Mouse (Mus musculus) C2C12 (cell line): Measurements from ENCODE around the gene Rab33b. TPM values are rescaled to one million over a fixed set of nuclear protein-coding genes. Genes with fewer than 3 reads are reported as not detected.

ENCODE experiments used
- H3K27me3 ChIP-seq: one replicate; pipeline ENCODE4 v1.6.1; 2011; ENCODE audit not compliant: control insufficient read depth, insufficient read depth, insufficient read length
- H3K36me3 ChIP-seq: one replicate; pipeline ENCODE4 v1.6.1; 2011; ENCODE audit not compliant: control insufficient read depth, insufficient read depth
- H3K4me3 ChIP-seq: one replicate; pipeline ENCODE4 v1.5.1; 2011; ENCODE audit warnings: mild to moderate bottlenecking, control low read depth; ENCODE audit not compliant: poor library complexity, insufficient read depth, severe bottlenecking
- H3K79me2 ChIP-seq: one replicate; pipeline ENCODE4 v1.6.1; 2011; ENCODE audit not compliant: control insufficient read depth, insufficient read depth
- H3K79me3 ChIP-seq: one replicate; pipeline ENCODE4 v1.6.1; 2011; ENCODE audit warnings: low read depth, control low read depth
- H3ac ChIP-seq: one replicate; pipeline ENCODE3; 2011; ENCODE audit warnings: low read depth; ENCODE audit not compliant: control insufficient read depth, insufficient read length
- CEBPB ChIP-seq: IDR thresholded peaks from one replicate; pipeline ENCODE4 v1.6.1; 2011; ENCODE audit warnings: low read depth, mild to moderate bottlenecking, control low read depth, moderate library complexity
- CTCF ChIP-seq: IDR thresholded peaks from one replicate; pipeline ENCODE4 v1.5.1; 2011; ENCODE audit not compliant: control insufficient read depth, insufficient read depth, insufficient read length
- FOSL1 ChIP-seq: IDR thresholded peaks from one replicate; pipeline ENCODE4 v1.8.0; 2011; ENCODE audit warnings: mild to moderate bottlenecking, low read length; ENCODE audit not compliant: poor library complexity, insufficient read depth, severe bottlenecking
- MAX ChIP-seq: IDR thresholded peaks from one replicate; pipeline ENCODE4 v1.6.1; 2011; ENCODE audit warnings: mild to moderate bottlenecking, control low read depth
- MYOD1 ChIP-seq: IDR thresholded peaks from one replicate; pipeline ENCODE4 v1.6.1; 2011; ENCODE audit warnings: low read depth; ENCODE audit not compliant: control insufficient read depth, insufficient read length
- MYOG ChIP-seq: IDR thresholded peaks from one replicate; pipeline ENCODE4 v1.6.1; 2011; ENCODE audit not compliant: control insufficient read depth, insufficient read length; ENCODE audit errors: extremely low read depth
- USF1 ChIP-seq: IDR thresholded peaks from one replicate; pipeline ENCODE4 v1.6.1; 2011; ENCODE audit warnings: low read depth, mild to moderate bottlenecking, control low read depth, moderate library complexity
- polyA plus RNA-seq: library from polyadenylated mRNA; unstranded; fragments of >200 nt; fragmentation: generic; extraction: Trizol; gene quantifications from one replicate; pipeline ENCODE4 v1.2.1, GENCODE M21; 2012; ENCODE audit warnings: missing spikeins

Rab33b gene
- polyA plus RNA-seq, 1 experiment, result 4.7 TPM

DNA sequence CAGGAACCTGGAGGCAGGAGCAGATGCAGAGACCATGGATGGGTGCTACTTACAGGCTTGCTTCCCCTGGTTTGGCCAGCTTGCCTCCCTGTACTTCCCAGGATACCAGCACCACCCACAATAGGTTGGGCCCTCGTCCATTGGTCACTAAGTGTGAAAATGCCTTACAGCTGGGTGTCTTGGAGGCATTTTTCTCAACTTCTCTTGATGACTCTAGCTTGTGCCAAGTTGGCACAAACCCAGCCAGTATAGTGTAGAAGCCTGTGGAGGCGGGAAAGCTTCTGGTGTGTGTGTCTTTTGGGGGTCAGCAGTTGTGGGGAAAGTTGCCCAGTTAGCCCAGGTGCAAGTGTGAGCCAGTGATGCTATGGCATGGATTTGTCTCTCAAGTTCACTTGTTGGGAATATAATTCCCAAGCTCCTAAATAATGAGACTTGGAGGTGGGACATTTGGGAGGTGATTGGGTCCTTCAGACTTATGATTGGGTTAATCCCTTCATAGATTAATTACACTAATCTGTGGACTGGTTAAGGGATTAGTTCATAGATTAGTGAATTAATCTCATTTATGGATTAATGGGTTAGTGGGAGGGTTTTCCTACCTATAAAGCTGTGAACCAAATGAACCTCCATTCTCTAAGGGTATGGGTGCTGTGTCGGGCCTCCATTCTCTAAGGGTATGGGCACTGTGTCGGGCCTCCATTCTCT lies 2.9 kb downstream of the Rab33b start:
- no peaks in the 10 kb centered on the region for H3K36me3 ChIP-seq
- no peak overlapping the region for H3K4me3 ChIP-seq
- H3K79me3 ChIP-seq, result peaks cover 30% of the 10 kb centered on the region
- TF ChIP-seq MYOD1 (no peak), USF1 (no peak), CTCF (no peak), CEBPB (no peak), MYOG (no peak)
- no peak overlapping the region for H3ac ChIP-seq
- H3K27me3 ChIP-seq, result no peaks in the 10 kb centered on the region
- H3K79me2 ChIP-seq, result peaks cover 65% of the 10 kb centered on the region

DNA sequence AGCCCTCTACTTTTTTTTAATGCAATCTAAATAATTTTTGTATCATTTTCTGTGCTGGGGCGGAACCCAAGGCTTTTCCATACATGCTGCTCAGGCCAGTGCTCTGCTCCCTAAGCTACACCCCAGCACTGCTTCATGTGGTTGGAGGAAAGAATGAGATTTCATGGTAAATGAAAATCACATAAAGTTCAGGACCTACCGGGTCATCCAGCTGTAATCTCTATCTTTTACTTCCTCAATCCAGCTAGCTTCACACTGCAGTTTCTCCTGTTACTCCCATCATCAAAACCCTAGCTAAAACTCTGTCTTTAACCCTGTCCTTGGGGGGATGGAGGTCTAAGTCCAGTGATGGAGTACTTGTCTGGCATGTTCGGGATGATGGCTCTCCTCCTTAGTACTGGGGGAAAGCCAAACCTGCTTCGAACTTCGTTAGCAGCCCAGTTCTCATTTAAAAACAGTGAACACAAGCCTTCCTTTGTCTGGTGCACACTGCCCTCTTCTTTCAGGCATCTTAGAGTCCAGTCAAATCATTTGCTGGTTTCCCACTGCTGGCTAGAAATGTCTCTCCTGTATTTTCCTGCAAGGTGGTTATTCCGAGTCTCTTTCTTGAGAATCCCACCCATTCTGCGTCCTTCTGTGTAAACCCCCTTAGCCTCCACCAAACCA lies 6.5 kb downstream of the Rab33b start:
- peaks cover 62% of the 10 kb centered on the region for H3K79me2 ChIP-seq
- H3ac ChIP-seq, result no peak overlapping the region
- peaks cover 14% of the 10 kb centered on the region for H3K36me3 ChIP-seq
- H3K27me3 ChIP-seq, result no peaks in the 10 kb centered on the region
- peaks cover 22% of the 10 kb centered on the region for H3K79me3 ChIP-seq
- TF ChIP-seq MYOG, result no peak
- TF ChIP-seq CEBPB, result no peak
- no peak for TF ChIP-seq FOSL1
- no peak for TF ChIP-seq MYOD1
- TF ChIP-seq USF1, result no peak
- no peak overlapping the region for H3K4me3 ChIP-seq

DNA sequence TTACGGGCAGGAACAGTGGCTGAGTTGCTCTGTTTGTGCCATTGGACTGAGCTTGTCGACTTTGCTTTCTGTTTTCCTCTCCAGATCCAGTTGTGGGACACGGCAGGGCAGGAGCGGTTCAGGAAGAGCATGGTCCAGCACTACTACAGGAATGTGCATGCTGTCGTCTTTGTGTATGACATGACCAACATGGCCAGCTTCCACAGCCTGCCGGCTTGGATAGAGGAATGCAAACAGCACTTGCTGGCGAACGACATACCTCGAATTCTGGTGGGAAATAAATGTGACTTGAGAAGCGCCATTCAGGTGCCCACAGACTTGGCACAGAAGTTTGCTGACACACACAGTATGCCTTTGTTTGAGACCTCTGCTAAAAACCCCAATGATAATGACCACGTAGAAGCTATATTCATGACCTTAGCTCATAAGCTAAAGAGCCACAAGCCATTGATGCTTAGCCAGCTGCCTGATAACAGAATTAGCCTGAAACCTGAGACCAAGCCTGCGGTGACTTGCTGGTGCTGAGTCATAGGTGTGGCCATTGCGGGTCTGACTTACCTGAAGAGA lies 9.6 kb downstream of the Rab33b start:
- Histone ChIP-seq H3K79me3 (peaks cover 8% of the 10 kb centered on the region), H3K79me2 (peaks cover 39% of the 10 kb centered on the region), H3K36me3 (peaks cover 14% of the 10 kb centered on the region), H3K27me3 (no peaks in the 10 kb centered on the region), H3K4me3 (no peak overlapping the region), H3ac (no peak overlapping the region)
- TF ChIP-seq FOSL1 (no peak), MYOG (no peak), USF1 (no peak), MAX (no peak), CTCF (no peak), MYOD1 (no peak), CEBPB (no peak)

DNA sequence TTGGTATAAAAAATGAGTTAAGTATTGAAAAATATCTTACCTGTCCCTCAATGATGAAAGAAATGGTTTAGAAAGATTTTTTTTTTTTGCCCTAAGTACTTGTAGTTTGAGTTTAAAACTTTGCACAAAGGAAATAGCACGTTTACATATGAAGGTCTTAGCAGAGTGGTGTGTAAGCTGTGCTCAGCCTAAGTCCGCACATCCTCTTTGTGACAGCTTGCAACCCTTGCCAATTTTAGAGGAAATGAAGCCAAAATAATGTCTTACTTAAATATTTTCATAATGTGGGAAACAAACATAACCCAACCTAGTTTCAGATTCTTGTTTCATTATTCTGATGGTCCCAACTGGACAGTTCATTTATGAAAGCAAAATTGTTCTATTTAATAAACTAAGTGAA lies 10.7 kb downstream of the Rab33b start:
- TF ChIP-seq MAX (no peak), FOSL1 (no peak), MYOG (no peak), CEBPB (no peak), CTCF (no peak), MYOD1 (no peak), USF1 (no peak)
- peaks cover 5% of the 10 kb centered on the region for H3K79me3 ChIP-seq
- no peak overlapping the region for H3K4me3 ChIP-seq
- no peaks in the 10 kb centered on the region for H3K27me3 ChIP-seq
- peaks cover 14% of the 10 kb centered on the region for H3K36me3 ChIP-seq
- peaks cover 30% of the 10 kb centered on the region for H3K79me2 ChIP-seq
- no peak overlapping the region for H3ac ChIP-seq

DNA sequence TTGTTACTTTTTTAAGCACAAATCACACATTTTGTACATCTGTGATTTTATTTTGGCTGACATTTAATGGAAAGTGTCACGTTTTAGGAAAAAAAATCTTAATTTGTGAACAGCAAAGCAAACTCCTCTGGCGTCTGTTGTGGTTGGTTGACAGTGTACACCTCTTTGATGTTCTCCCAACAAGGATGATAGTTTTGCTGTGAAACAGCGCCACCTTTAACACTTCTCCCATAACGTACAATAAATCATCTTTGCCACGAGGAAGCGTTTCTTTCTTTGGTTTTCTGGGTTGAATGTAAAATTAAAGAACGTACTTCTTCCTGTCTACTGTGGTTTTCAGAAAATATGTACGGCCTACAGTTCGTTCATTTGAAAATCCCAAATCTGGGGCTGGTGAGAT lies 11.9 kb downstream of the Rab33b start:
- no peak overlapping the region for H3K4me3 ChIP-seq
- no peak for TF ChIP-seq USF1
- no peak for TF ChIP-seq CTCF
- TF ChIP-seq CEBPB, result no peak
- no peak for TF ChIP-seq MAX
- TF ChIP-seq MYOD1, result no peak
- no peak for TF ChIP-seq FOSL1
- TF ChIP-seq MYOG, result no peak
- H3ac ChIP-seq, result no peak overlapping the region
- no peaks in the 10 kb centered on the region for H3K79me3 ChIP-seq
- H3K36me3 ChIP-seq, result peaks cover 14% of the 10 kb centered on the region
- no peaks in the 10 kb centered on the region for H3K27me3 ChIP-seq
- peaks cover 18% of the 10 kb centered on the region for H3K79me2 ChIP-seq
